Mouse (Mus musculus) C2C12 (cell line): ENCODE measurements at regions not wholly inside any gene's neighbourhood (a gene's known extent, or its start where the extent isn't known, plus 50 kb on each side); places are given as distances from the start of the nearest gene placed in this dataset.

Source experiments
- CTCF ChIP-seq: IDR thresholded peaks from one replicate; pipeline ENCODE4 v1.5.1; 2011; ENCODE audit not compliant: control insufficient read depth, insufficient read depth, insufficient read length
- MAX ChIP-seq: IDR thresholded peaks from one replicate; pipeline ENCODE4 v1.6.1; 2011; ENCODE audit warnings: mild to moderate bottlenecking, control low read depth
- MYOD1 ChIP-seq: IDR thresholded peaks from one replicate; pipeline ENCODE4 v1.6.1; 2011; ENCODE audit warnings: low read depth; ENCODE audit not compliant: control insufficient read depth, insufficient read length
- USF1 ChIP-seq: IDR thresholded peaks from one replicate; pipeline ENCODE4 v1.6.1; 2011; ENCODE audit warnings: low read depth, mild to moderate bottlenecking, control low read depth, moderate library complexity

GRCm38 (mm10) chr4:55207749-55208385 lies 142.0 kb upstream of the Rad23b start:
- TF ChIP-seq CTCF (no peak), USF1 (no peak), MYOD1 (no peak), MAX (no peak)
